Mouse (Mus musculus) hindbrain, embryonic 11.5 days (tissue): Measurements from ENCODE around the gene Olfr645. TPM values are rescaled to one million over a fixed set of nuclear protein-coding genes. Genes with fewer than 3 reads are reported as not detected.

Source experiments
- ATAC-seq: fragments of 200-750 bp; cut with Nextera tagmentation; 2 replicates; pipeline ENCODE4 v1.8.0; 2017; ENCODE audit warnings: mild to moderate bottlenecking, moderate TSS enrichment, moderate library complexity; ENCODE audit not compliant: low FRiP score
- DNase-seq: peaks from one replicate; pipeline ENCODE4 v3.0.0-alpha.2; 2015; ENCODE audit warnings: low spot score
- H3K27ac ChIP-seq: fragments of 300-500 bp; sonication (generic); 2 replicates; pipeline ENCODE4 v1.5.1; 2014; ENCODE audit warnings: mild to moderate bottlenecking, low read depth, low read length
- H3K27me3 ChIP-seq: fragments of 300-500 bp; sonication (generic); 2 replicates; pipeline ENCODE4 v1.6.1; 2014; ENCODE audit warnings: mild to moderate bottlenecking, low read length, moderate library complexity, mixed read lengths; ENCODE audit not compliant: control insufficient read depth, insufficient read depth
- H3K36me3 ChIP-seq: fragments of 300-500 bp; sonication (generic); 2 replicates; pipeline ENCODE4 v1.6.1; 2014; ENCODE audit warnings: mild to moderate bottlenecking, low read length, moderate library complexity, mixed read lengths; ENCODE audit not compliant: control insufficient read depth, insufficient read depth
- H3K4me1 ChIP-seq: fragments of 300-500 bp; sonication (generic); replicated peaks from 2 replicates; pipeline ENCODE4 v1.6.1; 2014; ENCODE audit warnings: low read length, mixed read lengths; ENCODE audit not compliant: control insufficient read depth, insufficient read depth
- H3K4me2 ChIP-seq: fragments of 300-500 bp; sonication (generic); replicated peaks from 2 replicates; pipeline ENCODE4 v1.6.1; 2014; ENCODE audit warnings: mild to moderate bottlenecking, low read depth, low read length
- H3K4me3 ChIP-seq: fragments of 300-500 bp; sonication (generic); 2 replicates; pipeline ENCODE4 v1.5.1; 2014; ENCODE audit warnings: low read depth, low read length
- H3K9ac ChIP-seq: fragments of 300-500 bp; sonication (generic); 2 replicates; pipeline ENCODE4 v1.6.1; 2014; ENCODE audit warnings: low read depth, low read length
- H3K9me3 ChIP-seq: fragments of 300-500 bp; sonication (generic); 2 replicates; pipeline ENCODE4 v1.6.1; 2016; ENCODE audit warnings: low read length; ENCODE audit not compliant: control insufficient read depth
- WGBS: fragments of 180-500 bp; shearing (Covaris S2); extraction: QIAGEN DNeasy Blood & Tissue Kit; methylation state at CpG from one replicate; pipeline ENCODE4 v1.1.7; 2014; 5-methylcytosine and 5-hydroxymethylcytosine counted together
- polyA plus RNA-seq: library from polyadenylated mRNA; unstranded; fragments of >200 nt; fragmentation: Nextera tagmentation; extraction: Ambion mirVana; gene quantifications from 2 replicates; pipeline ENCODE4 v1.2.1, GENCODE M21; 2014

Gene Olfr645
- not detected in 2 replicates for polyA plus RNA-seq

DNA sequence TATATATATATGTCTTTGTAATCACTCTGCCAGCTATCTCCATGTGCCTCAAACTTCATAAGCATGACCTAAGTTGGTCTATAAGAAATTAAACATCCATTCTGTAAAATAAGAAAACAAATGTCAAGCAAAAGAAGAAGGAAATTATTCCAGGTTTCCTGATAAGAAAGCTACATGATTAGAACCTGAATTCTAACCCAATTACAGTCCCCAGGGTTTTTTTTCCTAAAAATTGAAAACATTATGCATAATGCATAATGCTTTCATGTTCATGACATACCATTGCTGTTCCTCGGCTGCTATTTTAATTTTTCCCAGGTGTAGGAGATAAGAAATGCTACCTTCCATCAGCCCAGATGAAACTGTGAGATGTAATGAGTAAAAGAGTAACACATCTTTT lies at the start of gene Olfr645:
Olfr645 (minus strand) TSS at position 101 of the 400 bp plus-strand sequence.
- no peak within 1 kb of the TSS for H3K27ac ChIP-seq
- DNase-seq (no peak), ATAC-seq (no peak)
- no peaks in the 10 kb centered on the region for H3K36me3 ChIP-seq
- no peak within 1 kb of the TSS for H3K4me3 ChIP-seq
- H3K9ac ChIP-seq, result no peak within 1 kb of the TSS
- H3K9me3 ChIP-seq, result no peaks in the 10 kb centered on the region
- H3K4me1 ChIP-seq, result no peaks in the 10 kb centered on the region
- WGBS, result 85% methylated on average over 1 of the region's 1 CpGs
- no peaks in the 10 kb centered on the region for H3K27me3 ChIP-seq
- no peak within 1 kb of the TSS for H3K4me2 ChIP-seq

DNA sequence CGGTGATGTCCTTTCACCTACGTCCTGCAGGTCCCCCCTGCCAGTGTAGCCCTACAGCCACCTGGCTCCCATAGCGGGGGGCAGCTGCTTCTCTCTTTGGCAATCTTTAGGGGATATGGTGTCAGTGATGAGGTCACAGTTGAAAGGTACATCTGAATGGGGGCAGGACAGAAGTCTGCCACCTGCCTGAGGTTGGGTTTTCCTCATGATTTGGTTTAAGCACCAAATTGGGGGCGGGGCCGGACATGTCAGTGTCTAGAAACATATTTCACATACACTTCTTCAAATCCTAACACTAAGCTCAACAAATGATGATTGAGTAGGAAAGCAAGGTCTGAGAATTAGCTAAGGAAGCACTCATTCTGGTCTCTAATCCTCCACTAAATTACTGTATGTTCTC lies 44.5 kb upstream of the Olfr645 start, which contains the start of gene Ubqln5:
Ubqln5 (minus strand) TSS at position 101 of the 400 bp plus-strand sequence.
- ATAC-seq (no peak), DNase-seq (no peak)
- no peak within 1 kb of the TSS for H3K4me2 ChIP-seq
- no peak within 1 kb of the TSS for H3K4me3 ChIP-seq
- no peaks in the 10 kb centered on the region for H3K27me3 ChIP-seq
- no peak within 1 kb of the TSS for H3K9ac ChIP-seq
- no peaks in the 10 kb centered on the region for H3K36me3 ChIP-seq
- 90% methylated on average over 5 of the region's 5 CpGs for WGBS
- no peaks in the 10 kb centered on the region for H3K4me1 ChIP-seq
- H3K27ac ChIP-seq, result no peak within 1 kb of the TSS
- no peaks in the 10 kb centered on the region for H3K9me3 ChIP-seq

DNA sequence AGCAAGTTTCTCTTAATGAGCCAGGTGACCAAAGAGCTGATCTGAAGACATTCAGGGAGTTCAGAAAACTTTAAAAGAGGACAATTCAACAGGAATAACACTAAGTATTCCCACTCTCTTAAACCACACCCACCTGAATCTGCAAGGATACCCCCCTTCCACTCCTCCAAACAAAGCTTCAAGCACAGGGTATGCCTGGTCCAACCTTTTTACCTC lies 19.4 kb upstream of the Olfr645 start, which contains the start of gene Olfr646:
Olfr646 (plus strand) TSS at position 117 of the 216 bp plus-strand sequence.
- H3K36me3 ChIP-seq, result no peaks in the 10 kb centered on the region
- H3K4me2 ChIP-seq, result no peak within 1 kb of the TSS
- DNase-seq (no peak), ATAC-seq (no peak)
- no peak within 1 kb of the TSS for H3K27ac ChIP-seq
- no peak within 1 kb of the TSS for H3K9ac ChIP-seq
- H3K27me3 ChIP-seq, result no peaks in the 10 kb centered on the region
- H3K9me3 ChIP-seq, result no peaks in the 10 kb centered on the region
- H3K4me1 ChIP-seq, result no peaks in the 10 kb centered on the region
- H3K4me3 ChIP-seq, result no peak within 1 kb of the TSS

DNA sequence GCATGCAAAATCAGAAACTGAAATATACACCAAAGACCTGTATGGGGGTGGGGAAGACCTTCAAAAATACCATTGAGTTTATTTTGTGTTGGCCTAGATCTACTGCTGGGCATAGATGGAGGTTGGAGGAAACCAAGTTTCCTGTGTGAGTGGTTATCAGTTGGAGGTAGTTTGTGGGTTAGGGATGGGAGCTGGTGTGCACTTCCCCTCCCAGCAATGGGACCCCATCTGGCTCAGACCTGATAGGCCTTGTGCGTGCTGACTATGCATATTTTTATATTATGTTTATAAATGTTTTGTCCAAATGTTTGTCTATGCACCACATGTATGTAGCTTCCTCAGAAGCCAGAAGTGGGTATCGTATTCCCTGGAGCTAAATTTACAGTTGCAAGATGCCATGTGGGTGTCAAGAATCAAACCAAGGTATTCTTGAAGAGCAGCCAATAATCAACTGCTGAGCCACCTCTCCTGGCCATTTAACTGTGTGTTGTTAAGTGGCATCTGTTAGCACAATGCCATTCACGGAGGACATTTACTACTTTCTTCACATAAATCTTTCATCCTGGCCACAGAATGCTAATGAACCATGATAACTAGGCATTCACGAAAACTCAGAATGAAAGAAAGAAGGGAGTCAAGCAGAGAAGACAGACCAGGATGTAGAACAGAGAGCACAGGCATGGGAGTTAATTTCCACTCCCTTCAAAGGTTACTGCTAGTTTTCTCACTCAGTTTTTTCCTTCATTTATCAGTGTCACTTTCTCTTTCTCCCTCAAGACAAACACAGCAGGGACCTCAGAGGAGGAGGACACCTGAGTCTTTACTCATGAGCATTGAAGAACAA lies 18.9 kb upstream of the Olfr645 start:
- 58% methylated on average over 4 of the region's 4 CpGs for whole genome bisulfite sequencing
- Histone ChIP-seq H3K36me3 (no peaks in the 10 kb centered on the region), H3K4me2 (no peak overlapping the region), H3K4me1 (no peaks in the 10 kb centered on the region), H3K27me3 (no peaks in the 10 kb centered on the region), H3K4me3 (no peak overlapping the region), H3K9me3 (no peaks in the 10 kb centered on the region), H3K9ac (no peak overlapping the region), H3K27ac (no peak overlapping the region)
- ATAC-seq (no peak), DNase-seq (no peak)

DNA sequence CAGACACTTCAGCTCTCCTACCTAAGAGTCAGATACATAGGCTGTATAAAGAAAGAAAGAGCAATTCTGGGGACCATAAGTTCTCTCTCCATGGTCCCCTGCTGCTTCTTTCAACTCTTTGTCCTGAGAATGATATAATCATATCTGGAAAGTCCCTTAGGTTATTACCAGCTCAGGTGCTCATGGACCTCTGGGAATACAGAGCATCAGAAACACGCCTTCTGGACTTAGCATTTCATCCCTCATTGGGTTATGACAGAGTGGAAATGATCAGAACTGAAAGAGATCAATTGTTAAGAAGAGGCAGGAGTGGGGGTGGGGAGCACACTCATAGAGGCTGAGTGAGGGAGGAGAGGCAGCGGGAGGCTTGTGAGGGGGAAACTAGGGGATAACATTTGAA lies 13.5 kb downstream of the Olfr645 start, which contains the start of gene Olfr644:
Olfr644 (minus strand) TSS at position 101 of the 400 bp plus-strand sequence.
- H3K4me1 ChIP-seq, result no peaks in the 10 kb centered on the region
- H3K27me3 ChIP-seq, result no peaks in the 10 kb centered on the region
- DNase-seq (no peak), ATAC-seq (no peak)
- H3K9me3 ChIP-seq, result no peaks in the 10 kb centered on the region
- 72% methylated on average over 2 of the region's 2 CpGs for WGBS
- no peak within 1 kb of the TSS for H3K9ac ChIP-seq
- no peak within 1 kb of the TSS for H3K4me3 ChIP-seq
- no peaks in the 10 kb centered on the region for H3K36me3 ChIP-seq
- H3K27ac ChIP-seq, result no peak within 1 kb of the TSS
- H3K4me2 ChIP-seq, result no peak within 1 kb of the TSS

DNA sequence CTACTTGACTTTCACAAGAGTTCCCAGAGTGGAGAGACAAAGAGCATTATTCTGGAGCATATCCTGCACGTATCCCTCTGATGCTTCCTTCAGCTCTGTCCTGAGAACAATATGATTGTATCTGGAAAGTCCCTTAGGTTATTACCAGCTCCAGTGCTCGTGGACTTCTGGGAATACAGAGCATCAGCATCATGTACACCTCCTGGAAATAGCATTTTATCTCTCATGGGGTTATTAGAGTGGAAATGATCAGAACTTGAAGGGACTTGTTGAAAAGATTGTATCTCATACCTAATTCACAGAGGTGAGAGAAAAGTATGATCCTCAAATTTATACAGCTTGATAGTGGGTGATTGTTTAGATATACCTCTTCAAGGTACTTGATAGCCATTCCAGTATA lies 23.9 kb downstream of the Olfr645 start, which contains the start of gene 4930516K23Rik:
4930516K23Rik (minus strand) TSS at position 101 of the 400 bp plus-strand sequence.
- H3K4me2 ChIP-seq, result no peak within 1 kb of the TSS

DNA sequence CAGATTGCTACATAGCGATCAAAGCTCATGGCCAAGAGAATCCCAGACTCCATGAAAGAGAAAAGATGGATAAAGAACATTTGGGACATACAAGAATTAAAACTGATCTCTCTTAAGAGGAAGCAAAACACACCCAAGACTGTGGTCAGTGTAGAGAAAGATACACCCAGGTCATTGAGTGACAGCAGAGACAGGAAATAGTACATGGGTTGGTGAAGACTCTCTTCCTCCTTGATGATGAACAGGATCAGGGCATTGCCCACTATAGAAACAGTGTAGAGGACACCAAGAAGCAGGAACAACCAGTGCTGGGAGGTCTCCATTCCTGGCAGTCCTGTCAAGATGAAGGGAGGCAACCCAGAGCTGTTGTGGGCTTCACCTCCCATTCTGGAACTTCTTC lies 26.1 kb downstream of the Olfr645 start:
- Histone ChIP-seq H3K4me2 (no peak overlapping the region), H3K9me3 (no peaks in the 10 kb centered on the region), H3K4me1 (no peaks in the 10 kb centered on the region), H3K36me3 (no peaks in the 10 kb centered on the region), H3K9ac (no peak overlapping the region), H3K27me3 (no peaks in the 10 kb centered on the region), H3K27ac (no peak overlapping the region), H3K4me3 (no peak overlapping the region)
- ATAC-seq, result no peak
- WGBS, result 96% methylated on average over 1 of the region's 1 CpGs
- no peak for DNase-seq

More for the DNA sequence above, 23.9 kb downstream of the Olfr645 start, which contains the start of gene 4930516K23Rik:
- Histone ChIP-seq H3K9me3 (no peaks in the 10 kb centered on the region), H3K36me3 (no peaks in the 10 kb centered on the region), H3K4me1 (no peaks in the 10 kb centered on the region), H3K4me3 (no peak within 1 kb of the TSS), H3K27me3 (no peaks in the 10 kb centered on the region), H3K9ac (no peak within 1 kb of the TSS), H3K27ac (no peak within 1 kb of the TSS)
- no peak for DNase-seq
- 63% methylated on average over 2 of the region's 2 CpGs for WGBS
- no peak for ATAC-seq

DNA sequence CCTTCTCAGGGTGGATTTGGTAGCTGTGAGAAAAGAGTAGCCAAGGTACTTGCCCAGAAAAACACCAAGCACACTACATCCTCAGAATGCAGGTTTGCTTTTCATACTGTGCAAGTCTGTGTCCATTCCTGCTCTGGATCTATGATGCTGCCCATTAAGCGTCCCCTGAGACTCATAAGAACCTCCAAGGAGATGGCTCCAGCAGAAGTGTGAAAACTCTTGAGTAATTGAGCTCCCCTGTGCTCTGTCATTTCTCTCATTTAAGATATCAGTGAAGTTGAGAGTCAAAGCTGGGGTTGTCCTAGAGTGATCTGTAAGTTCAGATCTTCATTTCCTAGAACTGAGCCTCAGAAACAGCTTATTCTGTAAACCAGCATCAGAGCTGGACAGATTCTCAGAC lies 32.7 kb downstream of the Olfr645 start, which contains the start of gene Olfr642:
Olfr642 (minus strand) TSS at position 101 of the 400 bp plus-strand sequence.
- no peaks in the 10 kb centered on the region for H3K4me1 ChIP-seq
- DNase-seq, result no peak
- WGBS, result 70% methylated on average over 1 of the region's 1 CpGs
- no peak within 1 kb of the TSS for H3K27ac ChIP-seq
- H3K9me3 ChIP-seq, result no peaks in the 10 kb centered on the region
- H3K4me2 ChIP-seq, result no peak within 1 kb of the TSS
- no peaks in the 10 kb centered on the region for H3K27me3 ChIP-seq
- ATAC-seq, result no peak
- H3K4me3 ChIP-seq, result no peak within 1 kb of the TSS
- H3K9ac ChIP-seq, result no peak within 1 kb of the TSS
- no peaks in the 10 kb centered on the region for H3K36me3 ChIP-seq

DNA sequence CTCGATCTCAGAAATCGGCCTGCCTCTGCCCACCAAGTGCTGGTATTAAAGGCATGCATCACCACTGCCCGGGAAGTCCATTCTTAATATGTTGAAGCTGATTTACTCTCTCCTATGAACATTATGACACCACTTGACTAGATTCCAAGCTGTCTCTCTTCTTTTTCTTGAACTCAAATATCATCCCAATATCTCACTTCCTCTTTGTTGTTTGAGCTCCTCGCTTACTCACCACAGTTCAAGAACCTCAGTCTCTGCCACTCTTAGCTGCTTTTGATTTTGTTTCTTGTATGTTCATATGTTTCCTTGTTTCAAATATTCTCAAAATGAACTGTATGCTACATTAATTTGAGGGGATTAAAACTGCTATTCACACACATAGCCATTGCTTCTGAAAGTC lies 34.5 kb downstream of the Olfr645 start:
- no peak for DNase-seq
- H3K4me1 ChIP-seq, result no peaks in the 10 kb centered on the region
- WGBS, result 89% methylated on average over 4 of the region's 4 CpGs
- no peaks in the 10 kb centered on the region for H3K27me3 ChIP-seq
- no peak for ATAC-seq
- H3K4me2 ChIP-seq, result no peak overlapping the region
- H3K36me3 ChIP-seq, result no peaks in the 10 kb centered on the region
- no peak overlapping the region for H3K4me3 ChIP-seq
- no peak overlapping the region for H3K27ac ChIP-seq
- no peak overlapping the region for H3K9ac ChIP-seq
- H3K9me3 ChIP-seq, result no peaks in the 10 kb centered on the region
